Mouse (Mus musculus): ENCODE measurements around the gene Nfkbia.

Nfkbia gene

GRCm38 (mm10) chr12:55492184-55492898 lies at the start of gene Nfkbia:
Gene Nfkbia (minus strand): TSS chr12:55492647.
- peak; percentile 94 to 95 for DNase-seq

- no peak for DNase-seq
These were observed 46.7 kb upstream of the Nfkbia start for GRCm38 (mm10) chr12:55539157-55539556.

GRCm38 (mm10) chr12:55538328-55538971 lies 46.0 kb upstream of the Nfkbia start:
- DNase-seq, result no peak

DNA sequence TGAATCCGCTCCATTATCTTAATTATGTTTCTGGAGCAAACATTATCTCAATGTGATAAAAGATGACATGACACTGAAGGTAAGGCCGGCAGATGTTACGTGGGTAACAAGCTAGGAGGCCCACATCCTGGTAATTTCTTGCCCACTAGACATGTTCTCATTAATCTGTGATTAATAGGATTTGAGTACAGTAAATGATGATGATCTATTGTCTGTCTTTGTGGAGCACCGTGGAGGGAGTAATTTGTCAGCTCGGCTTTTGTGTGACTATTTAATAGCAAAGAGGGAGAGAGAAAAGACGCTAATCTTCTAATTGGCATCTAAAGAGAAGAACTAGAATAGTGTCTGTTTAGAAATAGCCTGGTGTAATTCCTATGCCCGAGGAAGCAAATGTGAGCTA lies 45.3 kb upstream of the Nfkbia start:
- no peak for DNase-seq

DNA sequence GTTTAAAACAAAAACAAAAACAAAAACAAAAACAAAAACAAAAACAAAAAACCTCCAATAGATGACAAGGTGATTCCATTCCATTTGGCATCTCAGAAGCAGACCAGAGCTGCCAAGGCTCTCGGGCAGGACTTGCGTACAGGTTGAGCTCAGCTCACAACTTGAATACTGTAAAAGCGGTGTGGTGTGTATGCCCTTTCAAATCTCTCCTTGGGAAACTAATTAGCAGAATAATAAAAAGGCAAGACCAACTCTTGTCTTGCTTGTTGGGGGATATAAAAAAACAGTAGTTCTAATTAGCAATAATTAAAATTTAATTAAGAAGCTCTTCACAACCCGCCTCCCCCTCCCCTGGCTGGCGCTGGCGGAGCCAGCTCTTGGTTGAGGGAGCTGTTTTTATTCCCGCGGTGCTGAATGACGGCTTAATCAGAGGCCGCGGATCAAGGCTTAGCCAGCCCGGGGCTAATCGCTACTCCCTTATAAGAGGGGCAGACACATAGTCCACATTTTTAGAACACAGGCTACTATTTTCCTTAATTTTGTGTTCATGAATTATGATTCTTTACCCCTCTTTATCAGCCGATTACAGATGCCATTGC lies 44.2 kb upstream of the Nfkbia start:
- peak; percentile 61 to 65 for DNase-seq

GRCm38 (mm10) chr12:55526983-55527752 lies 34.7 kb upstream of the Nfkbia start:
- peak; percentile 77 to 79 for DNase-seq

GRCm38 (mm10) chr12:55518061-55518738 lies 25.8 kb upstream of the Nfkbia start:
- peak; percentile 81 to 83 for DNase-seq

- no peak for DNase-seq
These were observed 16.4 kb upstream of the Nfkbia start for GRCm38 (mm10) chr12:55508817-55509216.

DNA sequence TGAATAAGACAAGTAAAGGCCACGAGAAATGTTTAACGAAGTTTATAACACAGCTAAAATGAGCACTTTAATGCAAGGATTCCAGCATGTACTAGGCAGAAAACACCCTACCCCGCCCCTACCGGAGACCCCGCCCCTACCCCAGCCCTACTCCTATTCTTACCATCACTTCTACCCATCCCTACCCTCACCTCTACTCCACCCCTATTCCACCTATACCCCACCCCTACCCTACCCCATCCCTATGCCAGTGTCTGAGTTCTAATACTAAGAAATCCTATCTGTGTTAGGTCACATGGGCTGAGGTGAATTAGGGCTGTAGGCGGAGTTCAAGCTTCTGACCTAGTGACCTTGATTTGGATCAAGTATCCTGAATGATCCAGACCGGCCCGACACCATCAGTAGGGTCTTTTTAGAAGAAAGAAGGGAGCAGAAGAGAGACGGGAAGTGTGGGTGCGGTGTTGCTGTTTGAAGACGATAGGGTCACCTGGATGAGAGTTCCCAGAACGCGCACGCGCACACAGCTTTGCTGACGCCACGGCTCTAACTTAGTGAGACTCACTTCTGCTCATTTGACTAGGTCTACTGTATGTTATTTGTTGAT lies 15.0 kb upstream of the Nfkbia start:
- DNase-seq, result no peak

DNA sequence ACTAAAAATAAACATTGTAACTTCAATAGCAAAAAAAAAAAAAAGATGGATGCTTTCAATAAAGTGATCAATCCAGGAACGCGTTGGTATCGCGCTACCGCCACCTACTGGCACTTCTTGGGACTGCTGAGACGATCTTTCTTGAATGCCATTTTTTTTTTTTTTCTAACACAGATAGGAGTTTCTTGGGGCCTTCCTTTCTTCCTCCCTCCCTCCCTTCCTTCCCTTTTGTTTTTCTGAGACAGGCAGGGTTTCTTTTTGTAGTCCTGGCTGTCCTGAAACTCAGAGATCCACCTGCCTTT lies 13.5 kb upstream of the Nfkbia start:
- DNase-seq, result peak; percentile 82 to 88

DNA sequence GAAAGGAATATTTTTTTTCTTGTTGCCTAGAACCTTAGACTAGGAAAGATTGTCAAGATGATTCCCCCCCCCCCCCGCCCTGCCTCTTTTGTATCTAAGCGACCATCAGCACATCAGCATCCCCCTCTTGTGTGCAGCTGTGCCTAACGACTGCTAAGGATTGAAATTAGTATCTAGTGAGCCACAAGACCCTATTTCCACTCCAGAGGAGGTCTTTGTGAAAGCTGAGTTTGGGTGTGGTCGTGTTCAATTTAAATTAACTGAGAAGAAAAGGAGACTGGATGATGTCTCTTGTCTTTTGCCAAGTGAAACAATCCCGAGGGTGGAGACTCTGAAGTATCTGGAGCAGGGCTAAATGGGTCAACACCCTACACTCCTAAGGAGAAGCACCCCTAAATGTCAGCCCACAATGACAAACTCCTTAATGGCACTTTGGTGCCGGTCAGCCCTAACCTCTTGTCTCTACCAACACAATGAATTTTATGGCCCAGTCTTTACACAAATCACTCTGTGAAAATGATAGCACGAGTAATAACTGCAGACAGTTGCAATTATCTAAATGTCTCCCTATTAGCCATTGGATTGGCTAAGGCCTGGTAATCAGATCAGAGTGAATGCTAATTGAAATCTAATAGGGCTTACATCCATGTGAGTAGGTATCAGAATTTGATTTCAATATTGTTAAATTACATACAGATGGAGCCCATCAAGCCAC lies 13.0 kb upstream of the Nfkbia start:
- DNase-seq, result no peak

DNA sequence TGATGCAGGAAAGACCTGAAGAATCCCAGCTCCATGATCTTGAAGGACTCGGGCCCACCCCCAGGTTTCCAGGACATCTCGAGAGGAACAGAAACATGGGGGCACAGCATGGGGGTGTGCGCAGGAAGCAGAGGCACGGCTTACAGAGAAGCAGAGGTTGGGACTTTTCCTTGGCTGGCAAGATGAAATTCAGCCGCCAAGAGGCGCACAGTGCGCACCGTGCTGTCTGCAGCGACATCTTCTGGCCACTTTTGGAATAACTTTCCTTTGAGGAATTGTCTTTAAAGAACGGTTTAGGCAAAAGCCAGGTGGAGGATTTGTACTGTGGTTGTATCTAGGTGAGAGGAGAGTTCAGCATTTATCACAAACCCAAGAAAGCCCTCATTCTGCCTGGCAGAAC lies 6.6 kb upstream of the Nfkbia start:
- peak; percentile 90 to 95 for DNase-seq

DNA sequence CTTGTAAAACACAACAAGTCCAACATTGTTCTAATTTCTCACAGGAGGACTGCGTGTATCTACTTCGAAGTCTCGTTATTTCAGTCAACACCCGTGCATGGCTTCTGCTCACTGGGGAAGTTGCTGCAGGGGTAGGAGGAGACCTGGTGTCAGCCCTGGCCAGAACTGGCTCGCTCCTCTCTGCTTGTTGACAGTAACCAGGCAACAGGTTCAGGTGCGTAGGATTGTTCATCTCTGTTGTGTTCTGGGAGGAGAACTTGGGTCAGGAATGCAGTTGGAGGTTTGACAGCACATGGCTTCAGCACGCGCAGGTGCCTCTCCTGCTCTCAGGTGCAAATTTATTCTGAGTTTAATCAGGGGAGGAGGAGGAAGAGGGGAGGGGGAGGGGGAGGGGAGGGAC lies 5.3 kb upstream of the Nfkbia start:
- DNase-seq, result no peak

DNA sequence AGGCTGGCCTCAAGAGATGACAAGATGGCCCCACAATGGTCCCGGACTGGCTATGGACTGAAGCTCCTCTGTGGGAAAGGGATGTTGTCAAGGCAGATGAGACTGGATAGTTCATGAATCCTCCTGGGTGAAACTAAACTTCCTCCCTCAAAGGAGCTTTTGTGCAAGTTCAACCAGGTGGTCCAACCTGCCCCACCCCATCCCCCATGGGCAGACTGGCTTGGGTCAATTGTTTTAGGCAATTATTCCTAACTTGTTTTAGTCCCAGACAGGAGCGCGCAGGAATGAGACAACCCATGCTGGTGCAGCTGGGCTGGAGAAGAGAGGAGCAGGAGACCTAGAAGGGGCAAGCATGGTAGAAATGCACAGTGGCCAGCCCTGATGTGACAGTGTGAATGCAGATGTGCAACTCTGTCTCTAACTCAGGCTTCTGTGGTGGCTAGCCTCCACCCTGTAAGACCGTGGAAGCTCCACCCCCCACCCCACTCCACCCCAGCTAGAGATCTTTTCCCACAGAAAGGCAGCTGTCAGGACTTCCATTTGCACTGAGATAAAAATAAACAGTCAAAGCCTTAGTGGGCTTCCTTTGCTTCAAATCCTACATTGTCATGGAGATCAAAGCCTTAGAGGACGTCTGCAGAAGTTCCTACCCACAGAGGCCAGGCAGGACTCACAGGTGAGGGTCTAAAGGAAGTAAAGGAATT lies 3.6 kb upstream of the Nfkbia start:
- no peak for DNase-seq

GRCm38 (mm10) chr12:55495114-55495901 lies 2.9 kb upstream of the Nfkbia start:
- DNase-seq, result peak; percentile 85 to 88

- peak in 1 of 2 experiments; percentile 28 for DNase-seq
These were observed 934 bp upstream of the Nfkbia start for GRCm38 (mm10) chr12:55493381-55493780.

DNA sequence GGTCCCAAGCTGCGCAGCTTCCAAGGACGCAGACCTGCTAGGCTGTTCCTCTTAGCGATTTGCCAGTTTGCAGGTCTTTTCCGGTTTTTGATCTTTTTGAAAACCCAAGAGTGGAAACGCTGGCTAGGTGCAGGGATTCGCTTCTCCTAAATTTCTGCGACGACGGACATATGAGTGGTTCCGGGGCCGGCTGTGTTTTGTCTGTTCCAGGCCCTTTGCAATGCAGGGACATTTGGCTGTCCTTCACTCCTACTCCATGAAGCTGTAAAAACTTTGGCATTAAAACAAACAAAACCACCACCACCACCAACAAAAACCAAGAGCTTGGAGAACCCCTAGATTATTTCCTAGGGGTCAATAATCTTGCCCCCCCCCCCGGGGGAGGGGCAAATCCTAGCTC lies 494 bp upstream of the Nfkbia start:
- no peak for DNase-seq

DNA sequence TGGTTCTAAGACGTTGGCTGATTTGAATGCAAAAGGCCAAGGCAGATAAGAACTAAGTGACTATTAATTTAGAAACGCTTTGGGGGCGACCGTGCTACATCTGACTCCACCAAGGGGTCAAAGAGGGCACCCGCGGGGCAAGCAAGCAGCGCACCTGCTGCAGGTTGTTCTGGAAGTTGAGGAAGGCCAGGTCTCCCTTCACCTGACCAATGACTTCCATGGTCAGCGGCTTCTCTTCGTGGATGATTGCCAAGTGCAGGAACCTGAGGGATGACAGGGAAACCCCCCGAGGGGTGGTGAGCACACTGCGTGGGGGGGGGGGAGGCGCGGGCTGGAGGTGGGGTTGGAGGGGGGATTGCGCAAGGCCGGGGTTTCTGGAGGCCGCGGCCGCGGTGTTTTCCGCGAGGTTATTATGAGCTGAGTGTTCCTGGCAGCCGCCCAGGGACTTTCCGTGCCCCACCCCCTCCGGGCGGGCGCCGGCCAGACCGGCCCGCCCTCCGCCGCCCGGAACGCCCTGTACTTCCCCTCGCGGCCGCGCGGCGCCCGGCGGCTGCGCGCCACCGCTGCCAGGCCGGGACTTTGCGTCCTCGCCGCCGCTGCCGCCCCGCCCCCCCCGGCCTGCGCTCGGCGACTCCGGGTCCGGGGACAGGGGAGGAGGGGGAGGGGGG lies 797 bp downstream of the Nfkbia start:
- peak; percentile 96 to 97 for DNase-seq

DNA sequence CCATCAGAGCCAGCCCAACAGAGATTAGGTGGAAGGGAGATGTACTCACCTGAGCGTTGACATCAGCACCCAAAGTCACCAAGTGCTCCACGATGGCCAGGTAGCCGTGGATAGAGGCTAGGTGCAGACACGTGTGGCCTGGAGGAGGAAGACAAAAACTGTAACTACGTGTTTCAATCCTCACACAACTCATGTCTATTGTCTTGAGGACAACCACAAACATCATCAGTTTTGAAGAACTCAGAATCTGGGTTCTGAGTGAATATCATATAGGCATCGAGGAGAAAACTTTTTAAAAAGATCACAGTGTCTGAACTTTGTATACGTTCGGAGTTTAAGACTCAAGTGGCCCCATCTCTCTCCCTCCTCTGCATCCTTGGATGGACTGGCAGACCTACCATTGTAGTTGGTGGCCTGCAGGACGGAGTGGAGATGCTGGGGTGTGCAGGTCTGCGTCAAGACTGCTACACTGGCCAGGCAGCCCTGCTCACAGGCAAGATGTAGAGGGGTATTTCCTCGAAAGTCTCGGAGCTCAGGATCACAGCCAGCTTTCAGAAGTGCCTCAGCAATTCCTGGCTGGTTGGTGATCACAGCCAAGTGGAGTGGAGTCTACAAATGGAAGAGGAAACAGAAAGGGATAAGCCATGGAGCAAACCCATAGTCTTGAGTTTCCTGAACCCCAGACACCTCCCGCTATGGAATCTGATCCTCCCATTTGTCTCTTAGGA lies 1.6 kb downstream of the Nfkbia start:
- DNase-seq, result peak; percentile 32 to 42
